Mouse (Mus musculus) neutrophil, adult 59 days (primary cell): ENCODE data around the gene Usp12. TPM values are rescaled to one million over a fixed set of nuclear protein-coding genes. Genes with fewer than 3 reads are reported as not detected.

ENCODE experiments used
- total RNA-seq, 2 experiments: library from RNA; stranded (reverse); gene quantifications; 1 replicate in 1 of 2; 2 replicates in 1 of 2; pipeline ENCODE4 v1.2.4; 2023

The Usp12 gene
- total RNA-seq: 10 to 100 TPM; 23.0 to 27.4 TPM

DNA sequence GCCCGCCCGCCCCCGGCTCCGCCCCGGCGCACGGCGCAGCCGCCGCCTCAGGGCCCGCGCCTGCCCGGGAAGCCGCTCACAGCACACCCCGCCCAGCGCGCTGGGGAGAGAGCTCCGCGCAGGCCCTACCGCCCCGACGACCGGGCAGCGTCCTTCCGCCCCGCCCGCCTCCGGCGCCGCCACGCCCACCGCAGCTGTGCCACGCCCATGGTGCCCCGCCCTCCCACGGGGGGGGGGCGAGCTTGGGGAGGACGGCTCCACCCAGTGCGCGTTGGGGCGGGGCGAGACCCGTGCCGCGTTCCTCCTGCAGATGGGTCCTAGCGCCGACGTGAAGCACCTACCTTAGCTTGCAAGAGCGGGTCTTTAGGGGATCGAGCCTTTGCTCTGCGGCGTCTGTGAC, at the start of gene Usp12:
TSS of gene Usp12 (minus strand) at position 154 of the 400 bp plus-strand sequence.

GRCm38 (mm10) chr5:146832769-146833448, 38.1 kb upstream of the Usp12 start, which contains the start of gene Rpl21:
Gene Rpl21 (plus strand): TSS chr5:146832890.

Other genes starting within 250 kb of the Usp12 start
- gene Gm3415, start 238.9 kb downstream of the Usp12 start, total RNA-seq: not detected
- under 1 TPM in 1 of 2 experiments, not detected in 1; 0.22 TPM for gene Gpr12, start 209.8 kb downstream of the Usp12 start, total RNA-seq
- gene Rpl21, start 37.9 kb upstream of the Usp12 start, total RNA-seq: 100 to 1,000 TPM; 177 to 214 TPM
- not detected for gene Rasl11a, start 50.1 kb upstream of the Usp12 start, total RNA-seq
- gene Gtf3a, start 153.7 kb upstream of the Usp12 start, total RNA-seq: 10 to 100 TPM; 15.8 to 18.8 TPM
- gene Mtif3, start 168.8 kb upstream of the Usp12 start, total RNA-seq: 1 to 10 TPM; 7.0 to 8.5 TPM